Mouse (Mus musculus) ES-E14 (cell line): ENCODE results near the gene Itm2b. TPM values are rescaled to one million over a fixed set of nuclear protein-coding genes. Genes with fewer than 3 reads are reported as not detected.

Source experiments
- DNase-seq: peaks from one replicate; pipeline ENCODE4 v3.0.0-alpha.2; 2013; ENCODE audit warnings: low read depth, low spot score
- H3K27ac ChIP-seq: 2 replicates; pipeline ENCODE4 v1.5.1; 2012; ENCODE audit warnings: low read depth, mild to moderate bottlenecking, low read length, moderate library complexity, mixed read lengths; ENCODE audit not compliant: poor library complexity, insufficient read depth, severe bottlenecking
- H3K36me3 ChIP-seq: 2 replicates; pipeline ENCODE4 v1.6.1; 2012; ENCODE audit warnings: mild to moderate bottlenecking, low read length, moderate library complexity, mixed read lengths; ENCODE audit not compliant: control insufficient read depth, poor library complexity, insufficient read depth, severe bottlenecking
- H3K4me1 ChIP-seq, 2 experiments: fragments of 150-350 bp in 1 of 2; sonication (generic) in 1 of 2; 2 replicates each; pipeline ENCODE4 v1.6.1; 2012; ENCODE audit warnings: low read length in 2 of 2, mild to moderate bottlenecking in 1 of 2, mixed read lengths in 1 of 2; ENCODE audit not compliant: control insufficient read depth in 2 of 2, insufficient read depth in 2 of 2, poor library complexity in 1 of 2
- H3K4me3 ChIP-seq, 2 experiments: fragments of 150-350 bp in 1 of 2; sonication (generic) in 1 of 2; 2 replicates each; pipeline ENCODE4 v1.5.1; 2012; ENCODE audit warnings: low read length in 2 of 2, low read depth in 1 of 2, mild to moderate bottlenecking in 1 of 2, mixed read lengths in 1 of 2; ENCODE audit not compliant: insufficient read depth in 1 of 2, poor library complexity in 1 of 2, severe bottlenecking in 1 of 2
- H3K9ac ChIP-seq: 2 replicates; pipeline ENCODE4 v1.6.1; 2012; ENCODE audit warnings: low read depth, mild to moderate bottlenecking, low read length, mixed read lengths; ENCODE audit not compliant: poor library complexity, insufficient read depth, severe bottlenecking
- H3K9me3 ChIP-seq: fragments of 150-350 bp; sonication (generic); 2 replicates; pipeline ENCODE4 v1.6.1; 2012; ENCODE audit warnings: low read depth, mild to moderate bottlenecking, low read length; ENCODE audit not compliant: control insufficient read depth, insufficient read depth
- CHD2 ChIP-seq: IDR thresholded peaks from 2 replicates; pipeline ENCODE4 v1.6.1; 2014; ENCODE audit warnings: mild to moderate bottlenecking, low read depth, low read length, inconsistent platforms
- HCFC1 ChIP-seq: IDR thresholded peaks from 2 replicates; pipeline ENCODE4 v1.6.1; 2012; ENCODE audit warnings: low read length, inconsistent platforms, borderline replicate concordance; ENCODE audit not compliant: insufficient read depth
- MAFK ChIP-seq: IDR thresholded peaks from 2 replicates; pipeline ENCODE4 v1.6.1; 2014; ENCODE audit warnings: mild to moderate bottlenecking, low read depth, low read length, inconsistent platforms; ENCODE audit not compliant: insufficient read depth
- ZC3H11A ChIP-seq: IDR thresholded peaks from 2 replicates; pipeline ENCODE4 v1.6.1; 2012; ENCODE audit warnings: low read depth, mild to moderate bottlenecking, inconsistent platforms, low read length, borderline replicate concordance
- ZNF384 ChIP-seq: IDR thresholded peaks from 2 replicates; pipeline ENCODE4 v1.6.1; 2012; ENCODE audit warnings: low read depth, low read length, inconsistent platforms
- in situ Hi-C, 2 experiments: fragments of 600-800 bp; cut with MboI; formaldehyde crosslinking; loops; one replicate each; pipeline ENCODE4 v1.15.1; 2025; ENCODE audit warnings: low sequenced_read_pairs in 2 of 2, inconsistent platforms in 1 of 2; ENCODE audit not compliant: unreplicated experiment in 2 of 2
- total RNA-seq: library from RNA; depleted of rRNA; stranded (reverse); fragments of 300-350 nt; gene quantifications from 2 replicates; pipeline ENCODE4 v1.2.3, GENCODE M21; 2012; rRNA removed

Itm2b gene
- total RNA-seq, 1 experiment, result 97.7 TPM

DNA sequence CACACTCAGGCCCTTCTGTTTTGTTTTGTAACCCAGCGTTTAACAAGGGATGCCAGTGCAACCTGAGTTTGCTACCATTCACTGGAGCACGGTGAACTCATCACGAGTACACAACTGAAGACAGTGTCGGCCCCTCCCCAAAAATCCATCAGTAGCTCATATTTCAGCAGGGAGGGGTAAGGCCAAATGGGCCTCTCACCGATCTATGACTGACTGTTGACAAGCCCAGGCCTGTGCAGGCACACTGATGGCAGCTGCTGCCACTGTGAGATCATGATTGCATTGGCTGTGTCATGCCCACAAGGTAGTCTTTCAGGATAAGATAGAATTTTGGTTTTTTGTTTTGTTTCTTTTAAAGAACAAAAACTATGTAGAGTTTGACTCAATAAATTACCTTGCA is 71.7 kb downstream of the Itm2b start:
- H3K9ac ChIP-seq, result no peak overlapping the region
- H3K4me3 ChIP-seq, result no peak overlapping the region
- H3K4me1 ChIP-seq, result peaks cover 0 to 3% of the 10 kb centered on the region in 2 experiments; a peak in 2 of 4 replicates
- H3K9me3 ChIP-seq, result no peaks in the 10 kb centered on the region
- TF ChIP-seq ZC3H11A (no peak), MAFK (no peak), HCFC1 (no peak), CHD2 (no peak), ZNF384 (no peak)
- no peak for DNase-seq
- no peaks in the 10 kb centered on the region for H3K36me3 ChIP-seq
- no peak overlapping the region for H3K27ac ChIP-seq
- in situ Hi-C loops, result no loop called here

DNA sequence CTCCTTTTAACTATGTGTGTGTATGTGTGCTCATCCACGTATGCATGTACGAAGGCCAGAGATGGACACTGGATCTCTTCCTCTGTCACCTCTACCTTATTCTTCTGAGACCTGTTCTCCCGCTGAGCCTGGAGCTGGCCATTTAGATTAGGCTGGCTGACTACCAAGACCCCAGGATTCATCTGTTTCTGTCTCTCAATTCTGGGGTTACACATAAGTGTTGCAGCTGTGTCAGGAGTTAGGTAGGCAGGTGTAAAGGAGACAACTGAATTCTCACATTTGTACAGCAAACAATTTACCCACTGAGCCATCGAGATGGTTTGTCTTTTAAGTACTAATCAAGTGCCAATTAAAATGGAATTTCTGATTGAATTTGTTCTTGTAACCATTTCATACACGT is 72.2 kb downstream of the Itm2b start:
- no peaks in the 10 kb centered on the region for H3K9me3 ChIP-seq
- no peak overlapping the region for H3K9ac ChIP-seq
- no peak for DNase-seq
- H3K4me1 ChIP-seq, result peaks cover 0 to 3% of the 10 kb centered on the region in 2 experiments; a peak in 2 of 4 replicates
- H3K36me3 ChIP-seq, result no peaks in the 10 kb centered on the region
- no peak overlapping the region for H3K27ac ChIP-seq
- in situ Hi-C loops, result no loop called here
- no peak for TF ChIP-seq CHD2
- no peak overlapping the region for H3K4me3 ChIP-seq

Other genes with a start within 250 kb of the Itm2b start
- 5.9 and 6.2 TPM in 2 replicates for gene Lpar6, start 147.4 kb downstream of the Itm2b start, total RNA-seq
- gene Rb1, start 59.5 kb downstream of the Itm2b start, total RNA-seq, result 4.7 and 8.1 TPM in 2 replicates
- gene Med4, start 124.7 kb upstream of the Itm2b start, total RNA-seq, result 31.7 and 41.2 TPM in 2 replicates
- 35.0 and 42.7 TPM in 2 replicates for gene Sucla2, start 140.0 kb upstream of the Itm2b start, total RNA-seq
- gene Nudt15, start 163.0 kb upstream of the Itm2b start, total RNA-seq, result 2.0 and 2.3 TPM in 2 replicates